Mouse (Mus musculus) bone marrow, adult 2 months (tissue): ENCODE measurements around the gene Tssk6.

Experiments
- CTCF ChIP-seq: fragments of 200-500 bp; IDR thresholded peaks from 2 replicates; pipeline ENCODE4 v1.5.1; 2011; ENCODE audit warnings: low read length, control low read depth; ENCODE audit not compliant: control insufficient read depth, insufficient read depth
- POLR2A ChIP-seq: fragments of 200-500 bp; IDR thresholded peaks from 2 replicates; pipeline ENCODE4 v1.6.1; 2011; ENCODE audit warnings: low read depth, mild to moderate bottlenecking, control low read depth, low read length, borderline replicate concordance; ENCODE audit not compliant: control insufficient read depth

GRCm38 (mm10) chr8:69876967-69877366, 25.0 kb upstream of the Tssk6 start:
- TF ChIP-seq CTCF (no peak), POLR2A (no peak)
